Mouse (Mus musculus): ENCODE measurements around the gene Wdr1. TPM values are rescaled to one million over a fixed set of nuclear protein-coding genes. Genes with fewer than 3 reads are reported as not detected.

Gene Wdr1
- polyA plus RNA-seq, 1 experiment: 157 TPM

DNA sequence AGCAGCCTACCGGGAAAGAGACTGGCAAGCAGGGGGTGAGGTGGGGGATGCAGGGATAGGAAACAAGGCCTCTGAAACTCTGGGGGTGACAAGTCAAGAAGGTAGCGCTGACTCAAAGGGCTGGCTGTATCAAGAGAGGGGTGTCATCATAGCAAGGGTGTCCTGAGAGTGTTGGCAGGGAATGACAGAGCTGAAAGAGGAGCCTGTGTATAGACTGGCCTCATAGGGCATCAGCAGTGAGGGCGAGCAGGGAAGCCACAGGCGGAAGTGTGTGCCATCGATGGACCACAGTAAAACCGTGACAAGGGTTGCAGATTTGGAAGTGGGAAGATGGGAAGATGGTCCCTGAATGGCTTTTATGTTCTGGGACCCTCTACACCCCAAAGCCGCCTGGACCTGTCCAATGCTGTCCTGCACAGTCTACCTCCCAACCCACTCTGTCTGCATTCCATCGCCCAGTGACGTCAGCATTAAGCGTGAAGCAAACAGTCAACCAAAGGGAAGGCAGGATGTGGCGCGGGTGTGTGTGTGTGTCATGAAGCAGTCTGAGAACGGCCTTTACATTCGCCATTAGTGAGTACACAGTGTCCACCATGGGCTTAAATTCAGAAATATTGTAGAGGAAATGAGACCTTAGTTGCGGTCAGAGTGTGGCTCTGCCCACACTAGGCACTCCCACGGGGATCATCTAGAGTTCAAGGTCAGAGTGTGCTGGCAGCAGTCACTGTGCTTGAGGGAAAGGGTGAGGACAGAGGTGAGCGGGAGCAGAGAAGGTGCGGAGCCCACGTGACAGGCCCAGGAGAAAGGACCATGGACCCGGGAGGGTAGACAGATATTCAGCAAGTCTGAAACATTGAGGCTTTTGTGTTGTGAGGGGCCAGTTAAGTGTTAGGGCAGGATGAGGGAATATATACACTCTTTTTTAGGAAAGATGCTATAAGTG is 74.1 kb downstream of the Wdr1 start:
- no peak overlapping the region for H3K27ac ChIP-seq (ENCODE audit: insufficient read depth, low read length)
- no peak overlapping the region for H3K4me3 ChIP-seq (replicated peaks; ENCODE audit: insufficient read depth, low read depth, low read length)
- H3K27me3 ChIP-seq (ENCODE audit: control insufficient read depth, insufficient read depth, low read length): no peaks in the 10 kb centered on the region
- TF ChIP-seq POLR2A (IDR thresholded peaks at IDR 0.05; ENCODE audit: borderline replicate concordance, insufficient read depth, low read length) (no peak), CTCF (IDR thresholded peaks at IDR 0.05; ENCODE audit: borderline replicate concordance, insufficient read depth, low read depth, low read length) (no peak)
- DNase-seq: no peak
- 88% methylated on average over 20 of the region's 20 CpGs for WGBS
- H3K4me1 ChIP-seq (ENCODE audit: control insufficient read depth, insufficient read depth, low read length): no peaks in the 10 kb centered on the region

DNA sequence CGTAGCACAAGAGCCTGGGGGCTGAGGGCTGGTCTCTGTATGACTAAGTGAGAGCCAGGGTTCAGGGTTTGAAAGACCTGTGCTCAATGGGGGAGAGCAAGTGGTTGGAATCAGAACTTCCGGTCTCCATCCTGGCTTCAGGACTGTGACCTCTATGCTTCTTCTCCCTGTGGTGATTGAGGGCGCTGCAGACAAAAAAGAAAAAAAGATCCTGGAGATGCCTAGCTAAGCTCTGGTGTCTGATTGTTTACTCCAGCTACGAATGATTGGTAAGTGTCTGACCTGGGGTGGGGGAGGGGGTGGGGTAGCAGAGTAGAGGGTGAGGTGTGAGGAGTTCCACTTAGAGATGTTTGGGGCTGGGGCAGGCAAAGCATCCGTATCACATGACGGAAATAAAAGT is 75.0 kb downstream of the Wdr1 start:
- H3K27me3 ChIP-seq (ENCODE audit: control insufficient read depth, insufficient read depth, low read length): no peaks in the 10 kb centered on the region

DNA sequence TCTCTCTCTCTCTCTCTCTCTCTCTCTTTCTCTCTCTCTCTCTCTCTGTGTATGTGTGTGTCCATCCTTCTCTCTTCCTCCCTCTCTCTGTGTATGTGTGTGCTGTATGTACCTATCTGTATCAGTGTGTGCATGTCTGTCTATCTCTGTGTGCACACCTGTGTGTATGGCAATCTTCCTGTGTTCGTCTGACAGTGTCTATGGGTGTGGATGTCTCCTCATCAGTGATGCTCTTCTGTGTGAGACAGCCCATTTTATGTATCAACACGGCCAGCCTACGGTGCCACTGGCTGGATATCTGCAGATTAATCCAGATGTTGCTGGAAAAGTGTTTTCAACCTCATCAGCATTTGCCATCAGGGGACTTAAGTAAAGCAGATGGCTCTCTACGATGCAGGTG is 75.8 kb downstream of the Wdr1 start:
- H3K27me3 ChIP-seq (ENCODE audit: control insufficient read depth, insufficient read depth, low read length): no peaks in the 10 kb centered on the region
- H3K4me3 ChIP-seq (replicated peaks; ENCODE audit: insufficient read depth, low read depth, low read length): no peak overlapping the region
- TF ChIP-seq CTCF (IDR thresholded peaks at IDR 0.05; ENCODE audit: borderline replicate concordance, insufficient read depth, low read depth, low read length): no peak
- no peak for TF ChIP-seq POLR2A (IDR thresholded peaks at IDR 0.05; ENCODE audit: borderline replicate concordance, insufficient read depth, low read length)
- 89% methylated on average over 4 of the region's 4 CpGs for WGBS
- H3K4me1 ChIP-seq (ENCODE audit: control insufficient read depth, insufficient read depth, low read length): no peaks in the 10 kb centered on the region
- no peak for DNase-seq
- no peak overlapping the region for H3K27ac ChIP-seq (ENCODE audit: insufficient read depth, low read length)

More for the DNA sequence above, 75.0 kb downstream of the Wdr1 start:
- Histone ChIP-seq H3K4me1 (ENCODE audit: control insufficient read depth, insufficient read depth, low read length) (no peaks in the 10 kb centered on the region), H3K4me3 (replicated peaks; ENCODE audit: insufficient read depth, low read depth, low read length) (no peak overlapping the region), H3K27ac (ENCODE audit: insufficient read depth, low read length) (no peak overlapping the region)
- WGBS: 67% methylated on average over 6 of the region's 6 CpGs
- TF ChIP-seq POLR2A (IDR thresholded peaks at IDR 0.05; ENCODE audit: borderline replicate concordance, insufficient read depth, low read length) (no peak), CTCF (IDR thresholded peaks at IDR 0.05; ENCODE audit: borderline replicate concordance, insufficient read depth, low read depth, low read length) (no peak)
- no peak for DNase-seq

DNA sequence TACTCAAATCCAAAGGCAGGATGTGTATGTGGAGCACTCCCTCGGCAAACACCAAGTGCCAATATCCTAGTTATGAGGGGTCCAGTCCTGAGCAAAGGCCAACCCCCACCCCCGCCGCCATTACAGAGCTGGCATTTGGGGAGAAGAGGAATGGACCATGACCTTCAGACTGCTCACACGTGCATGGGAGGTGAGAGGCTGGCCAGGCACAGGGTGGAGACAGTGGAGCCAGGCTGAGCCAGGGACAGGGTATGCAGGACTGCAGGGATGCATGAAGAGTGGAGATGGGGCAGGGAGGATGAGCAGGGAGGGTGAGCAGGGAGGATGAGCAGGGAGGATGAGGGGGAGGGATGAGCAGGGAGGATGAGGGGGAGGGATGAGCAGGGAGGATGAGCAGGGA is 77.1 kb downstream of the Wdr1 start:
- TF ChIP-seq CTCF (IDR thresholded peaks at IDR 0.05; ENCODE audit: borderline replicate concordance, insufficient read depth, low read depth, low read length): no peak
- no peak for TF ChIP-seq POLR2A (IDR thresholded peaks at IDR 0.05; ENCODE audit: borderline replicate concordance, insufficient read depth, low read length)
- Histone ChIP-seq H3K27me3 (ENCODE audit: control insufficient read depth, insufficient read depth, low read length) (no peaks in the 10 kb centered on the region), H3K4me3 (replicated peaks; ENCODE audit: insufficient read depth, low read depth, low read length) (no peak overlapping the region), H3K4me1 (ENCODE audit: control insufficient read depth, insufficient read depth, low read length) (no peaks in the 10 kb centered on the region; the same call in 1 of the 2 replicates), H3K27ac (ENCODE audit: insufficient read depth, low read length) (no peak overlapping the region)
- 81% methylated on average over 4 of the region's 4 CpGs for WGBS
- DNase-seq: no peak

DNA sequence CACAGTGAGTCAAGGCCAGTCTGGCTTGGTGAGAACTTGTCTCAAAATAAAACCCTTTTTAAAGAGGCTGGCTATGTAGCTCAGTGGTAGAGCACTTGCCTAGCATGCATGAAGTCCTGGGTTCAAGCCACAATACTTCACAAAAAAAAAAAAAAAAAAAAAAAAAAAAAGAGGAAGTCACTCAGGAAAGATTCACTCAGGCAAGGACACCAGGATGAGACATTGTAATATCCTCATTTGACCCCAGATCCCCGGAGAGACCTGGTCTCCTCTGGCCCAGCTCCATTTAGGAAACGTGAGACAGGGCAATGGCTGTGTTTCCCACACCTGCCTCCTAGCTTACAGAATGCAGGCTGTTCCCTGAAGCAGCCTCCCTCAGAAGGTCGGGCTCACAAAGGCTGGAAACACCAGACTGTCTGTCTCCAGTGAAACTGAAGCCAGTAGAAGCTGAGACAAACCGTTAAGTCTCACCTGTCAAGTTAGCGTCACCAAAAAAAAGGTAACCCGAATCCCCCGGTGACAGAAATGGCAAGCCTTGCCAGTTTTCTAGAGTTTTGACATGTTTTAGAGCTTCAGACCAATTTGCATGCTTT is 79.4 kb downstream of the Wdr1 start:
- Histone ChIP-seq H3K27ac (ENCODE audit: insufficient read depth, low read length) (no peak overlapping the region), H3K27me3 (ENCODE audit: control insufficient read depth, insufficient read depth, low read length) (no peaks in the 10 kb centered on the region), H3K4me1 (ENCODE audit: control insufficient read depth, insufficient read depth, low read length) (peaks cover 10% of the 10 kb centered on the region; the same call in 1 of the 2 replicates), H3K4me3 (replicated peaks; ENCODE audit: insufficient read depth, low read depth, low read length) (no peak overlapping the region)
- WGBS: 65% methylated on average over 7 of the region's 7 CpGs
- TF ChIP-seq CTCF (IDR thresholded peaks at IDR 0.05; ENCODE audit: borderline replicate concordance, insufficient read depth, low read depth, low read length) (no peak), POLR2A (IDR thresholded peaks at IDR 0.05; ENCODE audit: borderline replicate concordance, insufficient read depth, low read length) (no peak)
- DNase-seq: no peak

DNA sequence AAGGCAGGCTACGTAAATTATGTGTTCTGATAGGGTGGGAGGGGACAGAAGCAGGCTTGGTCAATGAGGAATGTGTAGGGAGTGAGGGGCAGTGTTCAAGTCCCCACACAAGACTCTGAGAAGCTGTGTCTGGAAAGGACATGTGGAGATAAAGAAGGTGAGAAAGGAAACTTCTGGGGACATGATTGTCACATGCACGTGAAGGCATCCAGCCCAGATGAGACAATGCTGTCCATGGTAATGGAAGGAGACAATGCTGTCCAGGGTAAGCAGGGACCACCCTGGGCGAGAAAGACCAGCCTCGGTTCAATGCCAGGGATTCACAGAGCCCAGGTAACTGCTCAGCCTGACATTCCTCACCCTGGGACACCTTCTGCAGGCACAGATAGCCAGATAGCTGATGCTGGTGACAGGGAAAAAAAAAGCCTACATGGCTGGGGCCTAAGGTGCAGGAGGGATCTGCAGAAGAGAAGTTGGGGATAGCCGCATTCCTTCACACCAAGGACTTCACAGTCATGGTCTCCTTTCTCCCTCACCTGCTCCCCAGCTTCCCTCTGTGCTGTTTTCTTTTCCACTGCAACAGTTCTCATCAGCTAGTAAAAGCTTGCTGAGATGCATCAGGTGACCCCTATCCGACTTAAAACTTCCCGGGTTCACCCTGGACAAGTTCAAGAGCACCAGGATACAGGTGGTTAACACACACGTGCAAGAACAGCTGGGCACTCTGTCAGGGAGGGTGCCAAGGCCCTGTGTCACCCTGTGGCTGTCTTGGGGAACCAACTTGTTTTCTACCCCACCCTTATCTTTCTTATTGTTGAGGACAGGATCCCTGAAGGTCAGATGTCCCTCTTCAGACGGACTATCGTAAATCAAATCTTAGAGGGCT is 82.0 kb downstream of the Wdr1 start:
- H3K4me3 ChIP-seq (replicated peaks; ENCODE audit: insufficient read depth, low read depth, low read length): peak overlapping the region; percentile 50
- TF ChIP-seq POLR2A (IDR thresholded peaks at IDR 0.05; ENCODE audit: borderline replicate concordance, insufficient read depth, low read length) (no peak), CTCF (IDR thresholded peaks at IDR 0.05; ENCODE audit: borderline replicate concordance, insufficient read depth, low read depth, low read length) (no peak)
- 87% methylated on average over 10 of the region's 10 CpGs for WGBS
- H3K27me3 ChIP-seq (ENCODE audit: control insufficient read depth, insufficient read depth, low read length): no peaks in the 10 kb centered on the region
- 0 out of 2 replicates have a peak overlapping the region, but pooled peaks have one; percentile 15 for H3K27ac ChIP-seq (ENCODE audit: insufficient read depth, low read length)
- H3K4me1 ChIP-seq (ENCODE audit: control insufficient read depth, insufficient read depth, low read length): peaks cover 28% of the 10 kb centered on the region
- DNase-seq: no peak

All from cerebellum, adult 2 months (tissue).